Mouse (Mus musculus): ENCODE results near the gene Pdcd6. TPM values are rescaled to one million over a fixed set of nuclear protein-coding genes. Genes with fewer than 3 reads are reported as not detected.

Pdcd6 gene
- polyA plus RNA-seq, 1 experiment from 2014 or later, result 126 TPM

- Histone ChIP-seq H3K9me3 (ENCODE audit: control insufficient read depth, low read length) (no peaks in the 10 kb centered on the region), H3K4me3 (ENCODE audit: low read depth, low read length) (no peak overlapping the region), H3K4me2 (replicated peaks; ENCODE audit: low read depth, low read length) (no peak overlapping the region), H3K4me1 (replicated peaks; ENCODE audit: control insufficient read depth, insufficient read depth, low read length) (no peaks in the 10 kb centered on the region), H3K27me3 (ENCODE audit: control insufficient read depth, insufficient read depth, low read length) (no peaks in the 10 kb centered on the region), H3K9ac (ENCODE audit: low read depth, low read length) (no peak overlapping the region), H3K36me3 (ENCODE audit: control insufficient read depth, insufficient read depth, low read length) (0 out of 2 replicates have a peak, but pooled peaks cover 2% of the 10 kb centered on the region), H3K27ac (ENCODE audit: low read depth, low read length) (no peak overlapping the region)
- 45% methylated on average over 4 of the region's 4 CpGs for WGBS
- ATAC-seq (ENCODE audit: low FRiP score) (peak; percentile 76), DNase-seq (ENCODE audit: low spot score) (peak; percentile 81)
These were observed 16.3 kb downstream of the Pdcd6 start for GRCm38 (mm10) chr13:74300925-74301606.

- Histone ChIP-seq H3K4me3 (ENCODE audit: low read depth, low read length) (no peak overlapping the region), H3K4me1 (replicated peaks; ENCODE audit: control insufficient read depth, insufficient read depth, low read length) (no peaks in the 10 kb centered on the region), H3K27me3 (ENCODE audit: control insufficient read depth, insufficient read depth, low read length) (peaks cover 3% of the 10 kb centered on the region), H3K27ac (ENCODE audit: low read depth, low read length) (no peak overlapping the region), H3K9me3 (ENCODE audit: control insufficient read depth, low read length) (no peaks in the 10 kb centered on the region), H3K36me3 (ENCODE audit: control insufficient read depth, insufficient read depth, low read length) (no peaks in the 10 kb centered on the region), H3K9ac (ENCODE audit: low read depth, low read length) (no peak overlapping the region), H3K4me2 (replicated peaks; ENCODE audit: low read depth, low read length) (no peak overlapping the region)
- WGBS, result 85% methylated on average over 7 of the region's 7 CpGs
- DNase-seq (ENCODE audit: low spot score) (no peak), ATAC-seq (ENCODE audit: low FRiP score) (no peak)
These were observed 21.0 kb downstream of the Pdcd6 start for GRCm38 (mm10) chr13:74296376-74296775.

- no peaks in the 10 kb centered on the region for H3K36me3 ChIP-seq (ENCODE audit: control insufficient read depth, insufficient read depth, low read length)
- DNase-seq (ENCODE audit: low spot score) (peak; percentile 71), ATAC-seq (ENCODE audit: low FRiP score) (peak; percentile 61)
- peak within 1 kb of the TSS; percentile 48 for H3K4me2 ChIP-seq (replicated peaks; ENCODE audit: low read depth, low read length)
- no peak within 1 kb of the TSS for H3K27ac ChIP-seq (ENCODE audit: low read depth, low read length)
- peaks cover 3% of the 10 kb centered on the region for H3K27me3 ChIP-seq (ENCODE audit: control insufficient read depth, insufficient read depth, low read length)
- H3K9me3 ChIP-seq (ENCODE audit: control insufficient read depth, low read length), result no peaks in the 10 kb centered on the region
- peak within 1 kb of the TSS; percentile 15; the same call in 1 of the 2 replicates for H3K4me3 ChIP-seq (ENCODE audit: low read depth, low read length)
- peak within 1 kb of the TSS; percentile 41; the same call in 1 of the 2 replicates for H3K9ac ChIP-seq (ENCODE audit: low read depth, low read length)
- 1% methylated on average over 27 of the region's 27 CpGs for WGBS
- no peaks in the 10 kb centered on the region for H3K4me1 ChIP-seq (replicated peaks; ENCODE audit: control insufficient read depth, insufficient read depth, low read length)
These were observed 25.2 kb downstream of the Pdcd6 start, which contains the start of gene Ahrr for GRCm38 (mm10) chr13:74292167-74292566. Gene Ahrr, minus strand, starts transcription at chr13:74292331.

- no peak for DNase-seq (ENCODE audit: low spot score)
- no peak overlapping the region for H3K4me2 ChIP-seq (replicated peaks; ENCODE audit: low read depth, low read length)
- H3K9ac ChIP-seq (ENCODE audit: low read depth, low read length), result no peak overlapping the region
- WGBS, result 86% methylated on average over 5 of the region's 5 CpGs
- H3K9me3 ChIP-seq (ENCODE audit: control insufficient read depth, low read length), result no peaks in the 10 kb centered on the region
- no peak overlapping the region for H3K27ac ChIP-seq (ENCODE audit: low read depth, low read length)
- H3K27me3 ChIP-seq (ENCODE audit: control insufficient read depth, insufficient read depth, low read length), result peaks cover 3% of the 10 kb centered on the region
- no peak for ATAC-seq (ENCODE audit: low FRiP score)
- no peak overlapping the region for H3K4me3 ChIP-seq (ENCODE audit: low read depth, low read length)
- no peaks in the 10 kb centered on the region for H3K4me1 ChIP-seq (replicated peaks; ENCODE audit: control insufficient read depth, insufficient read depth, low read length)
- no peaks in the 10 kb centered on the region for H3K36me3 ChIP-seq (ENCODE audit: control insufficient read depth, insufficient read depth, low read length)
These were observed 27.7 kb downstream of the Pdcd6 start for GRCm38 (mm10) chr13:74289646-74290045.

- DNase-seq (ENCODE audit: low spot score), result no peak
- H3K36me3 ChIP-seq (ENCODE audit: control insufficient read depth, insufficient read depth, low read length), result no peaks in the 10 kb centered on the region
- H3K9ac ChIP-seq (ENCODE audit: low read depth, low read length), result no peak overlapping the region
- H3K9me3 ChIP-seq (ENCODE audit: control insufficient read depth, low read length), result no peaks in the 10 kb centered on the region
- H3K4me2 ChIP-seq (replicated peaks; ENCODE audit: low read depth, low read length), result no peak overlapping the region
- H3K4me1 ChIP-seq (replicated peaks; ENCODE audit: control insufficient read depth, insufficient read depth, low read length), result no peaks in the 10 kb centered on the region
- WGBS, result 88% methylated on average over 1 of the region's 2 CpGs
- H3K27me3 ChIP-seq (ENCODE audit: control insufficient read depth, insufficient read depth, low read length), result no peaks in the 10 kb centered on the region
- no peak for ATAC-seq (ENCODE audit: low FRiP score)
- H3K4me3 ChIP-seq (ENCODE audit: low read depth, low read length), result no peak overlapping the region
- H3K27ac ChIP-seq (ENCODE audit: low read depth, low read length), result no peak overlapping the region
These were observed 35.1 kb downstream of the Pdcd6 start for GRCm38 (mm10) chr13:74282299-74282698.

- no peak for ATAC-seq (ENCODE audit: low FRiP score)
- 87% methylated on average over 4 of the region's 4 CpGs for WGBS
- Histone ChIP-seq H3K27ac (ENCODE audit: low read depth, low read length) (no peak overlapping the region), H3K9ac (ENCODE audit: low read depth, low read length) (no peak overlapping the region), H3K27me3 (ENCODE audit: control insufficient read depth, insufficient read depth, low read length) (no peaks in the 10 kb centered on the region), H3K4me1 (replicated peaks; ENCODE audit: control insufficient read depth, insufficient read depth, low read length) (no peaks in the 10 kb centered on the region), H3K4me3 (ENCODE audit: low read depth, low read length) (no peak overlapping the region), H3K4me2 (replicated peaks; ENCODE audit: low read depth, low read length) (no peak overlapping the region), H3K9me3 (ENCODE audit: control insufficient read depth, low read length) (no peaks in the 10 kb centered on the region), H3K36me3 (ENCODE audit: control insufficient read depth, insufficient read depth, low read length) (no peaks in the 10 kb centered on the region)
- DNase-seq (ENCODE audit: low spot score), result no peak
These were observed 41.7 kb downstream of the Pdcd6 start for GRCm38 (mm10) chr13:74275726-74276125.

GRCm38 (mm10) chr13:74260231-74260992 is 57.0 kb downstream of the Pdcd6 start:
- 4% methylated on average over 10 of the region's 10 CpGs for WGBS
- H3K4me1 ChIP-seq (replicated peaks; ENCODE audit: control insufficient read depth, insufficient read depth, low read length), result no peaks in the 10 kb centered on the region
- peak overlapping the region; percentile 96 for H3K4me2 ChIP-seq (replicated peaks; ENCODE audit: low read depth, low read length)
- peak overlapping the region; percentile 83 for H3K9ac ChIP-seq (ENCODE audit: low read depth, low read length)
- H3K27me3 ChIP-seq (ENCODE audit: control insufficient read depth, insufficient read depth, low read length), result no peaks in the 10 kb centered on the region
- ATAC-seq (ENCODE audit: low FRiP score) (peak; percentile 88), DNase-seq (ENCODE audit: low spot score) (peak; percentile 78)
- H3K27ac ChIP-seq (ENCODE audit: low read depth, low read length), result no peak overlapping the region
- H3K4me3 ChIP-seq (ENCODE audit: low read depth, low read length), result peak overlapping the region; percentile 51
- H3K36me3 ChIP-seq (ENCODE audit: control insufficient read depth, insufficient read depth, low read length), result no peaks in the 10 kb centered on the region
- no peaks in the 10 kb centered on the region for H3K9me3 ChIP-seq (ENCODE audit: control insufficient read depth, low read length)

- Histone ChIP-seq H3K9ac (ENCODE audit: low read depth, low read length) (peak overlapping the region; percentile 83), H3K4me1 (replicated peaks; ENCODE audit: control insufficient read depth, insufficient read depth, low read length) (no peaks in the 10 kb centered on the region), H3K4me3 (ENCODE audit: low read depth, low read length) (peak overlapping the region; percentile 51), H3K4me2 (replicated peaks; ENCODE audit: low read depth, low read length) (peak overlapping the region; percentile 96), H3K27me3 (ENCODE audit: control insufficient read depth, insufficient read depth, low read length) (no peaks in the 10 kb centered on the region), H3K9me3 (ENCODE audit: control insufficient read depth, low read length) (no peaks in the 10 kb centered on the region), H3K27ac (ENCODE audit: low read depth, low read length) (no peak overlapping the region), H3K36me3 (ENCODE audit: control insufficient read depth, insufficient read depth, low read length) (no peaks in the 10 kb centered on the region)
- DNase-seq (ENCODE audit: low spot score) (peak; percentile 70), ATAC-seq (ENCODE audit: low FRiP score) (peak; percentile 82)
- WGBS, result 4% methylated on average over 35 of the region's 35 CpGs
These were observed 57.7 kb downstream of the Pdcd6 start for GRCm38 (mm10) chr13:74259460-74260230.
